Mouse (Mus musculus) stomach, postnatal 0 days (tissue): Measurements from ENCODE around the gene Btf3l4.

Experiments used
- CTCF ChIP-seq: IDR thresholded peaks from 2 replicates; pipeline ENCODE4 v1.5.1; 2016; ENCODE audit warnings: antibody characterized with exemption, low read depth, mild to moderate bottlenecking, moderate library complexity
- EP300 ChIP-seq: optimal IDR thresholded peaks from 2 replicates; pipeline ENCODE3; 2016; ENCODE audit warnings: antibody characterized with exemption

DNA sequence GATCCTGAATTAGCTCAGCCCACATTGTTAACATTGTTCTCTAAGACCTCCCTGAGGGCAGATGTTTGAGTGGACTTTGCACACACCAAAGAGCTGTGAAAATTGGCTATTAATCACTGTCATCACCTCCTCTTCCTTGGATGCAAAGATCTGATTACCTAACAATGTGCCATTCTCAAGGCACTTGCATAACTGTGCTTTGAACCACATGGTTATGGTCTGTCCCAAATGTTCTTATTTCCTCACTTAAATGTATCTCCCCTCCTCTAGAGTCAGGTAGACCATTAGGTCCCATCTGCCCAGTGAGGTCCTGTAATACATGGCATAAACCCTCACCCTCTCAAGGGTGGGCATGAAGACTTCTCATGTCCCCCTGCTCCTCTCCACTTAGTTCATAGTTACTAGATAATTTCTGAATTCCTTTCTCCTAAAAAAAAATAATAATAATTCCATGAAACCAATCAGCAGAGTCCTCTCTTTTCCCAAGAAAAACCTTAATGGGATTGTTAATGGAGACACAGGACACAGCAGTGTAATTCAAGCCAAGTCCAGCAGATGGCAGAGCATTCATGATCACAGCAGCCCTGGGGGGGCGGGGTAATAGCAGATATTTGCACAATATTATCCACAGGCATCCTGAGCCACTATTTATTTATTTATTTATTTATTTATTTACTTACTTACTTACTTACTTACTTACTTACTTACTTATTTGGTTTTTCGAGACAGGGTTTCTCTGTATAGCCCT lies 35.2 kb downstream of the Btf3l4 start:
- TF ChIP-seq CTCF (peak; percentile 84), EP300 (no peak)
